Mouse (Mus musculus) effector memory CD4-positive, alpha-beta T cell, adult 7 months (primary cell): ENCODE data around the gene Irs2. TPM values are rescaled to one million over a fixed set of nuclear protein-coding genes. Genes with fewer than 3 reads are reported as not detected.

Source experiments
- polyA plus RNA-seq: library from polyadenylated mRNA; unstranded; fragments of 100-300 nt; shearing (Covaris generic); gene quantifications from one replicate; pipeline ENCODE4 v1.2.1, GENCODE M21; 2017

Gene Irs2
- 9.2 TPM for polyA plus RNA-seq

GRCm38 (mm10) chr8:11008379-11008775 is at the start of gene Irs2:
TSS of gene Irs2 (minus strand) at chr8:11008458.

